Mouse (Mus musculus): ENCODE data around the gene Prkch.
A peak's percentile ranks its signal among the peaks of the same experiment; 100 is the strongest.

Prkch gene

DNA sequence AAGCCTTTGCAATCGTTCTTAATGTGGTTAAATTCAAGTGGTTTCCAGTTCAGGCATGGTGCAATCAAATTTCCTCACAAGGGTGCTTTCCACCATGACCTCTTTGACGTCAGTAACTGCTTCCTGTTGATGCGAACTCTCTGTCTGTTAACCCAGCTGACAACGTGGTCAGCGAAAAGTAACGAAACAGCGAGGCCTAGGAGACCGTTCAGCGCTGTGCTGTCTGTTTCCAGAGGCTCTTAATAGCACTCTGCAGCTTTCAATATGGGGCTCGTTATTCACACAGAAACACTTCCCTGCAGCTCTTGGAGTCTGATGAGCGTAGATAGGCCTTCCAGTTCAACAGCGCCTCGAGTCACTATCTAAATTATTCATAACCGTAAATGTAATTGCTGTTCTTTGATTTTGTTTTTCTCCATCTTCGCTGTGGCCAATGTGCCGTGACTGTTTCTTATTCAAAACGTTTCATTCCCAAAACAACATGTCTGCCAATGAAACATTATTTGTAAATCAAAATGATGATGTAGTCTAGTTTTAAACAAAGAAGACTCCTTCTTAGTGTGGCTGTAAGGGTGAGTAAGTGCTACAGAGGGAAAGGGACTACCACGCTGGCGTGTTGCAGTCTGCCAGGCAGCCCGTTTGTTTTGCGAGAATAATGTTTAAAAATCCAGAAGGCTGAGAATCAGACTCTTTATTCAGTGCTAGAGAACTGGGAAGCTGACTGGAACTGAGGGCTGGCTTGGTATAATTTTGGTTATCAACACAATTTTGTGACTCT lies 131.5 kb downstream of the Prkch start:
- no peak for DNase-seq (ENCODE audit: low spot score)

DNA sequence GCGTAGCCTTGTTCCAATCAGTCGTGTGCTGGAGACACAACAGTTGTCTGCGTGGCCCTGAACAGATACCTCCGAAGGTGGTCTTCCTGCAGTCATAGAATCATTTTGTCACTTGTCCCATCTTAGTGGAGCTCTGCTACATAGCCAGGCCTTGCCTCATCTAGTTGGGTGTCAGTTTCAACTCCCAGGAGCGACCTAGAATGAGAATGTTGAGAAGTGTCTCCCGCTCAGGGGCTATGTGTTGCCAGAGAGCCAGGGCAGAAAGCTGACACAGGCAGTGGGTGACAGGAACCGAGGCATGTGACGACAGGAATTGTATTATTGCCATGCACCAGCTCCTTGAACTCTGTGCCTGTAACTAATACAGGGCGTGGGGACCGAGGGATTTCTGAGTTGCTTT lies 133.4 kb downstream of the Prkch start:
- DNase-seq (ENCODE audit: low spot score): no peak

DNA sequence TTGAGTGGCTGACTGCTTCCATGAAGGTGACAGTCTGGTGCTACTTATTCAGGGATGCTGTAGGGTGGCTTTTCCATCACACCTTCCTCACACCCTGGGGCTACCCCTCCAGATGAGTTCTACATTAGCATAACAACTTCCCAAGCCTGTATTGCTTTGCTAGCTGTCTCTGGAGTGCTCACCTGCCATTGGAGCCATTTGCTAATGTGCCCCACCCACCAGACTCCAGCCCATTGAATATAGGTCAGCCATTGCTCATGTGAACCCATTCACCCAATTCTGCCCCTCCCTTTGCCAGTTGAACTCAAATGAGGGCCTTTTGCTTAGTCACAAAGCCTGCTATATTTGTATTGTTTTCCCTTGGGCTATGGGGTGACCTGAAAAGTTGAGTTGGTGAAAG lies 135.2 kb downstream of the Prkch start:
- no peak for DNase-seq (ENCODE audit: low spot score)

DNA sequence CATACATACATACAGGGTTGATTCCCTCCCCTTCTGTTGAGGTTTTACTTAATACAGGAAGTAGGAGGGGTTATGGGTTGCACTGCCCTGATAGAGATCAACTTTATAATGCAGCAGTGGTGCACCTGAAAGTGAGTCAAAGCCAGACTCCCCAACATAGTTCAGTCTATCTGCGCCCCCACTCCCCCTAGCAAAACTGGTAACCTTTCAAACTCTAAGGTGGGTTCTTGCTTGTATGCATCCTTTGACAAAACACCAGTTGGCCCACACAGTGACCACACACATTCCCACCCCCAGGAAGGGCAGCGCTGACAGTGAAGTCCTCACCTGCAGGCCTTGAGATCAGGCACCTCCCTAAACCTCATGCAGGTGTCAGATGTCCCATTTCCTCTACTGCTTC lies 135.9 kb downstream of the Prkch start:
- DNase-seq (ENCODE audit: low spot score): no peak

DNA sequence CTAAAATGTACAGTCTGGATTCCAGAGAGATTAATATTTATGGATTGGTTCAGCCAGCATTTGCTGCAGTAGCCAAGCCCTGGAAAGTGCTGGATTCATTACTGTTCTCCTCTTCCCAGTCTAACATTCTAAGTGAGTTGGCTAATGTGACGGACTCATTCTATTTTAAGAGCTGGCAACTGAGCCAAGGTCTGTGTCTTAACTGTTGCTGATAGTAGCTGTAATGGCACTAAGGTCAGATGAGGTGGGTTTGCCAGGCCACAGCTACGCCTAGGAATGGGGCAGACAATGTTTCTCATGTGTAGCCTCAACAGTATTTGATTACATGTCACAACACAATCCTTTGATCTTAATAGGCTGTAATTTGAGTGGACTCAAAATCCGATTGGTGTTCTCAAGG lies 137.5 kb downstream of the Prkch start:
- no peak for DNase-seq (ENCODE audit: low spot score)

DNA sequence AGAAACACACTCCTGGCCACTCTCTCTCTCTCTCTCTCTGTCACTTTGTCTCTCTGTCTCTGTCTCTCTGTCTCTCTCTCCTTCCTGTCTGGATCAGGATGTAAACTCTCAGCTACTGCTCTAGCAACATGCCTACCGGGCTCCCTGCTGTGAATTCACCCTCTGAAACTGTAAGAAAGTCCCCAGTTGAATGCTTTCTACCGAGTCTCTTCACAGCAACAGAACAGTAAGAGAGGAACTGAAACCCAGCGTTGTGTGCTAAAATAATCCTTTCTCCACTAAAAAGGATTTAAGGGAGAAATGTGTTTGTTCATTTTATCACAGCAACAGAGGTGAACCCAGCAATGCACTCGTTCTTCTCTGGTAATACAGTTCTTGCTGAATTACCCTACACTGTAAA lies 138.5 kb downstream of the Prkch start:
- DNase-seq (ENCODE audit: low spot score): no peak

DNA sequence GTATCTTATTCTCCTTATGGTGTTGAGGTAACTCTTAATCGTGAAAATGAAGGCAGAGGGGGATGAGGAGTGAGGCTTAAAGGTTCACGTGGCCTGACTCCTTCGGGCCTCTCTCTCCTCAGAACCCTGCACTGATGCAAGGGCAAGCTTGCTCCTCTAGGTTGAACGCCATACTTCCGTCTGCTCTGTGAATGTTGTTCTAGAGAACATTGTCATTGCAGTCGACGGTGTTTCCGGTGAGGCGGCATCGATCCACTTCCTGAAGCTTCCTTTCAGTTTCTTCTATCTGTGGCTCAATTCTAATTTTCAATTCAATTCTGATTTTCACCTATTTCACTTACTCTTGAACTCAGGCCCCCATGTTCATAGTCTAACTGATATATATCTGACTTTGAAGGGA lies 139.3 kb downstream of the Prkch start:
- no peak for DNase-seq (ENCODE audit: low spot score)

DNA sequence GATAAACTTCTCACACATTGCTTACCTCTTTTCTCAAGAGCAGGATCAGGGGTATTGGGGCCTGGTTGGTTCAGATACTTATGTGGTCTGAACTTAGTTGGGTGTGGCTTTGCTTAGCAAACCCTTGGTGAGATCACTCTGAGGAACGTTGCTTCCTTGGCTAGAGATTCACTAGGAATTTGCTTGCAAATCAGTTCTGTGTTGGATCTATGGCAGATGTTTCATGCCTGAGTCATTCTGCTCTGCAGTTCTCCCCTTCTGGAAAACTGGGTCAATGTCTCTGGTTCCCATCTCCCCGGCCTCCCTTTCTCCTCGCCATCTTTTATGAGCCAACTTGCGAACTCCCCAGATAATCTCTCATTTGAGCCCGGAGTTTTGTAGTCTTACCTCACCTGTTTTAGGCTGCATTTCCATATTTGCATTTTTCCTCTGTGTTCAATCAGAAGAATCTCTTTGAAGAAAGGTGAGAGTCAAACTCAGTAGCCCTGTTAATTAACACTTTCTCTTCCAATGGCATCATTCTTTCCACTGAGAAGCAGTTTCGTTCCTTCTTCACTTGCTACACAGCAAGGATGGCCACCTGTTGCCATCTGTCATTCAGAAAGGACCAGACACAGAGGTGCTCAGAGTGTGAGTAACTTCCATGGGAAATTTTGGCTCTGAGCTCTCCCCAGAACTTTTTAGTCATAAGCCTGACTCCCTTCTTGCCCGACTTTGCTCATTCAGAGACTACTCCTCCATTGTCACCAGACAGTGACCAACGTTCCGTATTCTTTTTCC lies 141.4 kb downstream of the Prkch start:
- no peak for DNase-seq (ENCODE audit: low spot score)

DNA sequence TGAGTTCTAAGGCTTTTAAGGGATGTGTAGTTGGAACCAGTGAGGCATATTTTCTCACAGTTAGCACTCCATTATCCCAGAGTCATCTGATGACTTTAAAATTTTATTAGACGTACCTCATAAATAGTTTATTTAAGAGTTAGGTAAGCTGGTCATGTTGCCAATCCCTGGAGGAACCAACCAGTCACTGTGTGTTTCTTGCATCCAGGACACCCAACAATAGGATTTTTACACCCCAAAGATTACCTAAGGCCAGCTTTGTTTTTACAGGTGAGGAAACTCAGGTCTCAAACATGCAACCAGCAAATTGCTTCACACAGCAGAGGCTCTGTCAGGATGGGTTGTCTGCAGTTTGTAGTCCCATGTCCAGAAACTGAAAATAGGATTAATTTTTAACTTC lies 142.4 kb downstream of the Prkch start:
- no peak for DNase-seq (ENCODE audit: low spot score)

DNA sequence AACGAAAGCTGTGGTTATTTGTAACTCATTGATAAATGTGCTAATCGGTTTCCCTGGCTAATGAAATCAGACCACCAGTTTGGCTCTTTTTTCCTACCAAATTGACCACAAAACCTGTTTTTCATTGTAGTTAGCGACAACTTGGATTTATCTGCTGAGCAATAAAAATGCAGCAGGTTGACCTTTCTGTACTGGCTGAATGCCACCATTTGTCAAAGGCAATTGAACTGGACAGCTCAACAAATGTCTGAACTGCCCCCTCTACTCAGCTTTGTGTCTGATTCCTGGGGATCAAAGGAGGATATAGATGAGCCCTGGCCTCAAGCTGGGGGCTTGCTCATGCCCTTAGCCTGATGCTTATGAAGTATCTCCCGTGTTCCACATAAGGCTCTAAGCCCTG lies 146.0 kb downstream of the Prkch start:
- no peak for DNase-seq (ENCODE audit: low spot score)

DNA sequence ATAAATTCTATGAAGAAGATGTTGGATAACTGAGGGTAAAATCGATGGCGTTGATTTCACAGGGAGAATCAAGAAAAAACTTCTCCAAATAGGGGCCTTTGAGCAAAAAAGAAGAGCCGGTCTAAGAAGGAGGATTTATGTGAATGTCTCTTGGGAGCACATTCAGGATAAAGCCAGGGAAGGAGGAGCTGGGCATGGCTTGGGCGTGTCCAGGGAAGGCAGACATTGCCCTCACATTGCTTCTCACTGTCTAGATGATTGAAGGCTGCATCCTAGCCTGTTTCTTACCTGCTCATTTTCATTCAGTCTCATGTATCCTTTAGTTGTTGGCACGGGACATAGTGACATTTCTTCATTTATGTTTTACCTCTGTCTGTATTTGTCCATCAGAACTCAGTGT lies 146.5 kb downstream of the Prkch start:
- no peak for DNase-seq (ENCODE audit: low spot score)

DNA sequence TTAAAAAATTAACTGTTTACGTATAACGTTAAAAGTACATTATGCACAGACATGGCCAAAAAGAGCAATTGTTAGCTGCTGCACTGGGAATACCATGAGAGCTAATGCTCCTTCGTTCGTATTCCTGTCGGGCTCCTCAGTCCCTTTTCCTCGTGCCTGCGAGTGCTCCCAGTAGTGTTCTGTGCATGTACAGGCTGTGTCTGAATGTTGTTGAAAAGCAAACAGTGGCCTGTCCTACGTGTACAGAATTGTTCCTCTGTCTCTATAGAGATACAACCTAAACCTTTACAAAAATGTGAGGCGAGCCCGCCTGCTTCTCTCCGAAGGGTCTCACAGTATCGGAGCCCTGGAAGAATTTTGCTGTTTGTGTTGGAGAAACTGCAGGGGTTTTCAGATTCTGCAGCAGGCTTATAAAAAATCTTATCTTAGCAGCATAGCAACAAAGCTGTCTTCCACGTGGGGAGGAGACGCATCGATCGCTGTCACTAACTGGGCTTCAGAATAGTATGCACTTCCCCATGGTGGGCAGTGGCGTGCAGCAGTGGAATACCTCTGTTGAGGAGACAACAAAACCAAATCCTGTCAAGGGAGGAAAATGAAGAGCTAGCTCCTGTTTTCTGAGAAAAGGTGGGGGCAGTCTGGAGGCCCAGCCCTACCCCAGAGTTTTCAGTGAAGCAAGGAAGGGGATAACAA lies 147.4 kb downstream of the Prkch start:
- DNase-seq (ENCODE audit: low spot score): no peak

DNA sequence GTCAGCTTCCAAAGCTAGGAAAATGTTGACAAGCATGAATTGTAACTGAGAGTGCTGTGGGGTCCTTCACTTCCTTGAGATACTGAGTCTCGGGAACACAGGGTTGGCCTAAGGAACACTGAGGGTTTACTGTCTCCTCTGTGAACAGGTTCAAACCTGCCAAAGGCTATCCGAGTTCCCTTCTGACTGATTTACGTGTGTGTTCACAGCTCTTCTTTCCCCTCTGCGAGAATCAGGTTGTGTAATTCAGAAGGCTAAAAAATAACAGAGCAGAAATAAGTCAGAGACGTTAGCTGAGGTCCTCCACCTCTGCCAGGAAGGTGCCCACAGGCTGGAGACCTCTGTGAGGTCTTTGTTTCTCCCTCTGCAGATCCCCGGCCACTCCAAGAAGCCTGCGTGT lies 148.3 kb downstream of the Prkch start:
- no peak for DNase-seq (ENCODE audit: low spot score)

DNA sequence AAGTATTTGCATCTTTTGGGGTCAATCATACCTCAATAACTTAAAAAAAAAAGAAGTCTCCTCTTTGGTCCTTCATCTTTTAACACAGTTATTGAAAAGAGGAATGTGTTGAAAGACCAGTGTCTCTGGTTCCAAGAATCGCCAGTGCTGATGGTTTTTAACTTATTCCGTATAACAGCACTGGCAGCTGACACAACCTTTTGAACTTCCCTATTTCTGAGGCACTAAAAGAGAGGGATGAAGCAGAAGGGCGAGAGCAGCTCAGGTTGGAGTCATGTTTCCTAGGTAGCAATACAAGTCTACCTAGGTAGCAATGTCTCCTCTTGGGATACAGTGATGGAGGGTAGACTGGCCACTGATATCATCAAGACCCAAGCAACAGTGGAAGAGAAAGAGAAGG lies 152.3 kb downstream of the Prkch start:
- no peak for DNase-seq (ENCODE audit: low spot score)

DNA sequence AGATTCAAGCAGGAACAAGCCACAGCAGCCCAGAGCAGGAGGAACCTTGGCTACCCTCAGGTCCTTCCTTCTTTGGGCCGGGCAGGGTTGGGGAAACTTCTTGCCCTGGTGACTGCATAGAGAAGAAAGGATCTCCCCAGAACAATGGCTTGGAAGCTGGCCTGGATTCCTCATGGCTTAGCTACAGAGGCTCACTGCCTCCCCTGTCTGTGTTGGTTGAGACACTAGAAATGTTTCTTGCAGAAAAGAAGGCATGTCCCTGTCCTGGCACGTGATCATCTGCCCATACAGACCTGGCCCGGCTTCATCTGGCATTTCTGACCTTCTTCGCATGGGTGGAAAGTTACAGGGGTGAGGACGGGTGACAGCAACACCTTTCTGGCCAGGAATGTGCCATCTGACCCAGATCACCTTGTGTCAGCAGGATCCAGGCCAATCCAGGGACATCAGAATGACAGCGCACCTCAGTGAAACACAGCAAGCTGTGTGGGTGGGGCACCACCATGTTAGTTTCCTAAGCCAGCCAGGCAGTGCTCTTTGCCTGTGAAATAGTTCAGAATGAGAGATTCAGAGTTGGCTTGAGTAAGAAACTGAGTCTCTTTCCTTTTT lies 155.1 kb downstream of the Prkch start:
- no peak for DNase-seq (ENCODE audit: low spot score)

DNA sequence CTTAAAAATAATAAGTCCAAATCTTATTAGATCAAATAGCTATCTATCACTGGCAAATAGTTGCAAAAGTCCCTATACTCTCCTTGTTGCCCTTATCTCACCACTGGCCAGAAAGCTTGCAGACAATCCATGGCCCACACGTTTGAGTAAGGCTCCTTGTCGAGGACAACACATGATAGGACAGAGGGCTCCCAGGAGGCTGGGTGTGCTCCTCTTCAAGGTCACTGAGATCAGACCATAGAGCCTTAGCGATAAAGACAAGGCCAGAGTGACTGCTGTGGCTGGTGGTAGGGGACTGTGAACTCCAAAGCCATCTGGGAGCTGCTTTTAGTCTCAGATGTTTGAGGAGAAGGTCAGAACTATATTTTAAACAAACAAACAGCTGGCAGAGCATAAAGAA lies 158.0 kb downstream of the Prkch start:
- no peak for DNase-seq (ENCODE audit: low spot score)

DNA sequence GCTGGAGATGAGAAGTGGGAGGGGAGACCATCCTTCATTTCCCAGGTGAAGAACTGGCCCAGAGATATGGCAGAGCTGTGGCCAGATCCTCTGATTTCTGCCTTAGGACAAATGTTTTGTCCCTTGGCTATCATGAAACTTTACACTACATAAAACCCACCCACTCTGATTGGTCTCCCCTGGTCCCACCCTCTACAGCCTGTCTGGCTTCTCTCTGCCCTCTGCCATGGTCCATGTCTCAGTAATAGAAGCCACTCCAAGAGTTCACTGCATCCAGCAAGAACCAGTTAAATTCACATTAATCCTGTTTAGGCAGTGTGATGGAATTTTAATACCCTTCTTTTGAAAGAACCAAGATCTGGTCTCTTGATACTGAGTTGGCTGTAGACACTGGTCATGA lies 158.5 kb downstream of the Prkch start:
- no peak for DNase-seq (ENCODE audit: low spot score)

DNA sequence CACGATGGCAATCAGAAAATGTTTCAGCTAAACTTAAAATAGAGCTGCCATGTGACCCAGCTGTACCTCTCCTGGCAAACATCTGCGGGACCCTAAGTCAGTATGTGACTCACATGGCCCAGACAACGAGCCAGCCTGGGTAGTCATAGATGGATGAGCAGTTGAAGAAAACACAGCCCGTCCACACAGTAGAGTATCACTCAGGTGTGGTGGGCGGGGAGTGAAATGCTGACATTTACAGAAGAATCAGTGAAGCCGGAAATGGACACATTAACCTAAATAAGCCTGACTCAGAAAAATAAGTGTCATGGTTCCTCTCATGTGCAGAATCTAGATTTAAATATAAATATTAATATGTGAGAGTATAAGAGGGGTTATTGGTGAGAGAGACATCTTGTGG lies 161.5 kb downstream of the Prkch start:
- DNase-seq (ENCODE audit: low spot score): no peak

DNA sequence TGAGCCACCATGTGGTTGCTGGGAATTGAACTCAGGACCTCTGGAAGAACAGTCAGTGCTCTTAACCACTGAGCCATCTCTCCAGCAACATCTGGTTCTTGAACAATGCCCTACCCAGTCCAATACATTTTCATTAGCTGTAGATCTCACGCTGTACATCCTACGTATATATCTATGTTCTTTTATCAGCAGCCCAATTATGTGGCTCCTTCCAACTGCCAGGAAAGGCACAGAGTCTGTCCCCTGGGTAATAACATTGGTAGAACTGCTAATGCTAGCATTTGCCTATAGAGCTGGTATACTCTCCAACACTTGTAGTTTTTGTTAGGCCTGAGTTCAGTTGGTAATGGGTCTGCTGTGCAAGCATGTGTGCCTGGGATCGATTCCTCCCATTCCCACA lies 163.8 kb downstream of the Prkch start:
- DNase-seq (ENCODE audit: low spot score): no peak

DNA sequence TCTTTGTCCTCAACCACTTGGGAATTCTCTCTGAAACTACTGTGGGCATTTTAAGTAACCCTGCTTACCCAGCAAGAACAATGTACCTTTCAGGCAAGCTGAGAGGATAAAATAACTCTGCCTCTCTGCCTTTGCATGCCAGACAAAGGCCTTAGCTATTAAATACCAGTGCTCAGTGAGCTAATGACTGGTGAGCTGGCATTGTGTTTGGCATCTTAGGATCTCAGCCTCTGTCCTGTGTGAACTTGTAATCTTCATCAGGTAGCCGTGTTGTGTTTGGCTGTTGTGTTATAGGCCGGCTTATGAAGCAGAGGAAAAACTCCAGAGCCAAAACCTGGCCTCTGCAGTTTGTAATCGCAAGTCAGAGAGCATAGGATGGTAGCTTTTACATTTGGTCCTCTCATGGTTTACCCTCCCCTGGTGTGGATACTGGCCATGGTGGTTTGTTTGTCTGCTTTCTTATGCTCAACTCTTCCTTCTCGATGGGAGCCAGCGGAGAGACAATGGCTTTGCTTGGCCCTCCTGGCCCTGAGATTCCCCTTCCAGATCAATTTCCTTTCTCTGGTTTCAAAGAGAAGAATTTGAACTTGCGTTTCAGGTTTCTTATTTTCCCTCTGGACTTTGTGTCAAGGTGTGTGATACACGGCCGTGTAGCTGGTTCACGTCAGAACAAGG lies 170.0 kb downstream of the Prkch start:
- no peak for DNase-seq (ENCODE audit: low spot score)

DNA sequence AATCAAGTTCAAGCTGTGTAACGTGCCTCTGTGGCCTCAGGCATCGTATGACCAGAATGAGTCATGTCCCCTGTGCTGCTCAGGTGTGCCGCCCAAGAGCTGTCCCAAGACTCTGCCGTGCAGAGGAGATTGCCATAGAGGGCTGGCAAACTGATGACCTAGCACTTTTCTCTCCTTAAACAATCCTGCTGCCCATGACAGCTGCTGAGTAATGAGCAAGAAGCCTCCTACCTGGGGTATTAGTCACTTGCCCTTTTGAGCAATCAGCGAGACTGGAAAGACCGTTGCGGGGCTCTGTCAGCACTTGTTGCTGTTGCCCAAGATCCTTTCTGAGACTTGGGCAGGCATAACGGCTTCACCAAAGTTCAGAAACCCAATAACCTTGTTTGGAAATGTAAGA lies 171.1 kb downstream of the Prkch start:
- DNase-seq (ENCODE audit: low spot score): peak; percentile 77

DNA sequence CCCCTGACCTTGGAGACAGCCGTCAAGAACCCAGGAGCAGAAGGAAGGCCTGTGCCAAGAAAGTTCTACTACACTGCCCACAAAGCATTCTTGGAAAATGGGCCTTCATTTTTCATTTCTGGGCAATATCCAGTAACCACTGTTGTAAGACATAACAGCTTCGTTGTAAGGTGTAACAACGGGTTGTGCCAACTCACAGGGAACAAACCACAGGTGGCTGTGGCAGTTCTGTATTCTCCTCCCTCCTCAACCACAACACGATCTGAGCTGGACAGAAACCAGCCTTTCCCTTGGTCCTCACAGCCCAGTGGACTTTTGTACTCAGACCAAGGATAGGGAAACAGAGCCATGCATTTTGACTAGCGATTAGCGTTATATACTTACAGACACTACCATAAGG lies 171.9 kb downstream of the Prkch start:
- no peak for DNase-seq (ENCODE audit: low spot score)

All from urinary bladder, postnatal 14 days (tissue).